Mouse (Mus musculus) limb, embryonic 10.5 days (tissue): ENCODE results near the gene Pqbp1. TPM values are rescaled to one million over a fixed set of nuclear protein-coding genes. Genes with fewer than 3 reads are reported as not detected.

Experiments
- DNase-seq: peaks from one replicate; pipeline ENCODE4 v3.0.0-alpha.2; 2017; ENCODE audit warnings: low spot score
- H3K27ac ChIP-seq: fragments of 300-500 bp; sonication (generic); 2 replicates; pipeline ENCODE4 v1.5.1; 2016; ENCODE audit warnings: mild to moderate bottlenecking
- H3K27me3 ChIP-seq: fragments of 300-500 bp; sonication (generic); 2 replicates; pipeline ENCODE4 v1.6.1; 2016; ENCODE audit warnings: low read depth, mild to moderate bottlenecking; ENCODE audit not compliant: poor library complexity, severe bottlenecking
- H3K36me3 ChIP-seq: fragments of 300-500 bp; sonication (generic); 2 replicates; pipeline ENCODE4 v1.6.1; 2016; ENCODE audit warnings: mild to moderate bottlenecking, moderate library complexity
- H3K4me1 ChIP-seq: fragments of 300-500 bp; sonication (generic); 2 replicates; pipeline ENCODE4 v1.6.1; 2016
- H3K4me3 ChIP-seq: fragments of 300-500 bp; sonication (generic); 2 replicates; pipeline ENCODE4 v1.5.1; 2016; ENCODE audit warnings: mild to moderate bottlenecking, moderate library complexity
- H3K9me3 ChIP-seq: fragments of 300-500 bp; sonication (generic); replicated peaks from 2 replicates; pipeline ENCODE4 v1.6.1; 2016; ENCODE audit warnings: mild to moderate bottlenecking
- WGBS: fragments of 180-500 bp; shearing (Covaris S2); methylation state at CpG from one replicate; pipeline ENCODE4 v1.1.7; 2016; 5-methylcytosine and 5-hydroxymethylcytosine counted together
- polyA plus RNA-seq: library from polyadenylated mRNA; unstranded; fragments of >200 nt; fragmentation: Nextera tagmentation; extraction: Ambion mirVana; gene quantifications from 2 replicates; pipeline ENCODE4 v1.2.1, GENCODE M21; 2016

Pqbp1 gene
- polyA plus RNA-seq, 1 experiment from 2014 or later: 140 TPM

DNA sequence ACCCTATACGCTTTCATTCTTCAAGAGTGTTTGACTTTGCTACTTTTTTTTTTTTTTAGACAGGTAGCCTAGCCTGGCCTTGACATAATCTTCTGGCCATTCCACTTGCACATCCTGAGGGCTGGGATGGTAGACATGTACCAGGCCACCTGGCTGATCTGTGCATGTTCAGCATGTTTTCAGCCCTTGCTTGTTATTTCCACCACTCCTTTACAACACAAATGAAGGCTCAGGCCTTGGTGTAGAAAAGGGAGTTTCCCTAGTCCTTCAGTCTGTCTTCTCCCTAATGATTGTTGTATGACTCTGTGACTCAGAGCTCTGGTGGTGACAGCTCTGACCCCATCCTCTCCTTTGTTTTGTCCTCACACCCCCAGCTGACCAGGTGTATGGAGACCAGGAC, 31.9 kb downstream of the Pqbp1 start:
- Histone ChIP-seq H3K36me3 (peaks cover 25% of the 10 kb centered on the region), H3K27me3 (no peaks in the 10 kb centered on the region), H3K4me3 (no peak overlapping the region), H3K4me1 (no peaks in the 10 kb centered on the region), H3K27ac (no peak overlapping the region), H3K9me3 (no peaks in the 10 kb centered on the region)
- 93% methylated on average over 1 of the region's 1 CpGs for WGBS
- DNase-seq: no peak

DNA sequence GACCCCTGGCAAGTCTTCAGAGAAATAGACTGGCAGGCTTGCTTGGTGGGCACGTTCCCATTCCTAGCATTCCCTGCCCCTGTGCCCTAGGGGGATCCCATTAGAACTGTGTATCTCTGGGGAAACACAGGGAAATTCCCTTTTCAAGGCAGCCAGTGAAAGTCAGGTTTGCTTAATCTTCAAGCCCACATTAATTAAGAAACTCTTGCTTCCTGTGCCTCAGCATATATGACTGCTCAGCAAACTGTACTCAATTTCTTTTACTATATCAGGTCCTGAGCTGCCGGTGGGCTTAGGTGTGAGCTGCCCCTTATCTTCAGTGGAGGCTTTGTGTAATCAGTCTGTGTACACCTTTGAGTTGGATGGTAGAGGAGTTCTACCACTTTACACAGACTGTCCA, 33.3 kb downstream of the Pqbp1 start:
- Histone ChIP-seq H3K27me3 (no peaks in the 10 kb centered on the region), H3K9me3 (no peaks in the 10 kb centered on the region), H3K4me3 (no peak overlapping the region), H3K36me3 (peaks cover 16% of the 10 kb centered on the region), H3K27ac (no peak overlapping the region), H3K4me1 (no peaks in the 10 kb centered on the region)
- WGBS: 69% methylated on average over 2 of the region's 2 CpGs
- no peak for DNase-seq

DNA sequence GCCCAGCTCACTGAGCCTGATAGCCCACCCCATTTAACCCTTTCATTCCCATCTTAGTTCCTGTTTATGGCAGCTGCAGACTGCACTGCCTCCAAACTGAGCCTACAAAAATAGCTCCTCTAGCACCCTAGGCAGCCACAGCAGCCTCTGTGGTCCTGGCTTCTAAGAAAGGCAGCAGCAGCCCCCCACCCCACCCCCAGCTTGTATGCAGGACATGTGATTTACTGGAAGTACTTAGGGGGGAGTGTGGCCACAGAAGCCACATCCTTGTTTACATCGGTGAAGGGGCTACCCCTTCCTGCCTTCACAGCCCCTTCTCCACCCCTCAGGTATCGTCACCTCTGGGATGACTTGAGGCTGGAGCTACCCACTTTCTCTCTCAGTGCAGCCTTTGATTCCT, 33.7 kb downstream of the Pqbp1 start:
- H3K4me3 ChIP-seq: no peak overlapping the region
- WGBS: 78% methylated on average over 2 of the region's 2 CpGs
- no peak for DNase-seq

DNA sequence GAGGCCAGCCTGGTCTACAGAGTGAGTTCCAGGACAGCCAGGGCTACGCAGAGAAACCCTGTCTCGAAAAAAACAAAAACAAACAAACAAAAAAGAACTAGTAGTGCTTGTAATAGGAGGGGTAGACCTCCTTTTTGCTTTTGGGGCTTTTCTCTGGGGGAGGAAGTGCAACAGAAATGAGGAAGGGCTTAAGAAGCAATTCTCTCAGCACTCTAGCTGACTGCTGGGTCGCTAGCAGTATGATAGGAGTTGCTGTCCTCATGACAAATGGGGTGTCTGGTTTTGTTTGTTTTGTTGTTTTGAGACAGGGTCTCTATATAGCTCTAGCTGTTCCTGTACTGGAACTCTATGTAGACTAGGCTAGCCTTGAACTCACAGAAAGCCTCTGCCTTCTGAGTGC, 34.5 kb downstream of the Pqbp1 start:
- WGBS: 85% methylated on average over 3 of the region's 3 CpGs
- H3K4me1 ChIP-seq: no peaks in the 10 kb centered on the region
- H3K27me3 ChIP-seq: no peaks in the 10 kb centered on the region
- no peak overlapping the region for H3K4me3 ChIP-seq
- H3K27ac ChIP-seq: no peak overlapping the region
- peaks cover 24% of the 10 kb centered on the region for H3K36me3 ChIP-seq
- no peak for DNase-seq
- no peaks in the 10 kb centered on the region for H3K9me3 ChIP-seq

More for the DNA sequence above, 33.7 kb downstream of the Pqbp1 start:
- Histone ChIP-seq H3K4me1 (no peaks in the 10 kb centered on the region), H3K27me3 (no peaks in the 10 kb centered on the region), H3K27ac (no peak overlapping the region), H3K9me3 (no peaks in the 10 kb centered on the region), H3K36me3 (peaks cover 18% of the 10 kb centered on the region)

DNA sequence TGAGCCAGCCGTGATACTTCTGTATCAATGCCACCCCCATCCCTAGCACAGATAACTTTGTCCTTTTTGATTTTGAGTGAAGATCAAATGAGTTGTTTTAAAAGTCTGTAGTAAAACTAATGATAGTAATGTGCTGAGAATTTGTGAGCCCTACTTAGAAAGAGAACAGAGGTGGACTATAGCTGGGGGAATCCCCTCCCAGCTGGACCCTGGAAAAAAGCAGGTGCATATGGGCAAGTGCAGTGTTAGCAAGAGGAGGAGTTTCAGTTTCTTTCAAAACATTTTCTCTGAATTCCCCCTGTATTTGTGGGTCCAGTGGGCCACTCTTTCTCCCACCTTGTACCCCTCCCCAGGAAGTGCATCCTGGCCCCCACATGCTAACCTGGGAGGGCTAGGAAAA, 35.9 kb downstream of the Pqbp1 start:
- Histone ChIP-seq H3K27me3 (no peaks in the 10 kb centered on the region), H3K9me3 (no peaks in the 10 kb centered on the region), H3K4me1 (no peaks in the 10 kb centered on the region), H3K36me3 (peaks cover 29% of the 10 kb centered on the region), H3K4me3 (no peak overlapping the region), H3K27ac (no peak overlapping the region)
- WGBS: 88% methylated on average over 1 of the region's 1 CpGs
- DNase-seq: no peak

DNA sequence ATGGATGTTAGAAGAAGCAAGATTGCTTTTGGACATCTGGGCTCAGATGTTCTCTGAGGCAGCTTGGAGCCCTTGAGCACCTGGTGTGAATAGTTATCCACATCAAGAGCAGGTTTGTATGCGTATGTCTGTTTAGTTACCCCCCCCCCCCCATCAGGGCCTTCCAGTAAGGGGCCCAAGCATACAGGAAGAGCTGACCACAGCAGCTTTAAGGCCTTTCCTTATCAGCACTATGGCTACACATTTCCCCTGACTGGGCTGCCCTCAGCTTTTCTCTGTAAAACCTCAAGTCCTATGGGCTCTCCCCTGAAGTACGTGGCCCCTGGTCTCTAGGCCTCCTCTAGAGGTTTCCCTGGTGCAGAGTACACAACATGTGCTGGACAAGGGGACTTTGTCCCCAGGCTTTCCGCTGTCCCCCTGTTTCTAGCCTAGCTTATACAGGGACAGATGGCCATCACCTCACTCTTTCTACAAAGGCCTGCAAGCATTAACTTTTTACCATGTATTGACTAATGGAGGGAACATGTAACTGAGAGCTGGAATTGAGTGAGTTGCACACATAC, 39.8 kb downstream of the Pqbp1 start:
- no peak for DNase-seq
- no peaks in the 10 kb centered on the region for H3K9me3 ChIP-seq
- no peak overlapping the region for H3K4me3 ChIP-seq
- no peak overlapping the region for H3K27ac ChIP-seq
- H3K4me1 ChIP-seq: no peaks in the 10 kb centered on the region
- no peaks in the 10 kb centered on the region for H3K27me3 ChIP-seq
- 90% methylated on average over 3 of the region's 3 CpGs for WGBS
- H3K36me3 ChIP-seq: peaks cover 32% of the 10 kb centered on the region

DNA sequence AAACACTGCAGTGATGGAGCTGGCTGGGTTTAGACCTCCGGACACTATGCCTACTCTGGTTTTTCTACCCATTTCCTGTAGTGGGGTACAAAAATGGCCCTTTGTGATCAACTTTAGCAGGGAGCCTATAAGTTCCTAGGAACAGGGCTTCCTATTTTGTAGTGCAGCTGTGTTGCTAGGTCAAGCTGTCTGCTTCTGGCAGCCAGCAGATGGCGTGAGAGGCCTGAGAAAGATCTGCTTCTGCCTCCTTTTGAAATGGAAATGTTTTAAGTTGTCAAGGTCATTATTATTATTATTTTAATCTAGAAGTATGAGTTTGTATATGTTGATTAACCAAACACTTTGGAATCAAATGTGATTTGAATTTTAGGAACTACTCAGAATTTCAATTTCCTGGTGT, 44.5 kb downstream of the Pqbp1 start:
- 55% methylated on average over 2 of the region's 2 CpGs for WGBS
- DNase-seq: no peak
- no peak overlapping the region for H3K27ac ChIP-seq
- peaks cover 48% of the 10 kb centered on the region for H3K36me3 ChIP-seq
- no peak overlapping the region for H3K4me3 ChIP-seq
- no peaks in the 10 kb centered on the region for H3K27me3 ChIP-seq
- H3K4me1 ChIP-seq: no peaks in the 10 kb centered on the region
- H3K9me3 ChIP-seq: no peaks in the 10 kb centered on the region

DNA sequence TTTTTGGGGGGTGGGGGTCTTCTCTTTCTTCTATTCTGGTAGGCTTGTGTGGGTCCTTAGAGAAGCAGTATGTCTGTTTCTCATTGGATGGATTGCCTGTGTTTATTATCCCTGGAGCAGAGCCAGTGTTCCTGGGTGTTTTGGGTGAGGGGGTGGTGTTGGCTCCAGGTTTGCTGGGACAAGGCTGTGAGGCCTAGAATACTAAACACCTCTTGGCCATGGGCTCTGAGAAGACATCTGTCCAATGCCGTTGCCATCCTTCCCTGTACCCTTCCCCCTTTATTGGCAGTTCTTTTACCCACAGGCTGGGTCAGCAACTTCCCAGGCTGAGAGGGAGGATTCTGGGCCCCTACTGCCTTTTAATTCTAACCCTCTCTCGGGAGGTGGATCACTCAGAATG, 51.2 kb downstream of the Pqbp1 start:
- no peaks in the 10 kb centered on the region for H3K9me3 ChIP-seq
- WGBS: 90% methylated on average over 2 of the region's 2 CpGs
- H3K4me1 ChIP-seq: peaks cover 4% of the 10 kb centered on the region; the same call in 1 of the 2 replicates
- no peaks in the 10 kb centered on the region for H3K27me3 ChIP-seq
- H3K36me3 ChIP-seq: peaks cover 28% of the 10 kb centered on the region
- H3K4me3 ChIP-seq: no peak overlapping the region
- H3K27ac ChIP-seq: no peak overlapping the region
- DNase-seq: no peak

Other genes starting within 250 kb of the Pqbp1 start
- gene Prickle3, start 242.0 kb downstream of the Pqbp1 start, polyA plus RNA-seq: 6.4 and 9.1 TPM in 2 replicates
- gene Plp2, start 227.9 kb downstream of the Pqbp1 start, polyA plus RNA-seq: 72.6 and 77.7 TPM in 2 replicates
- 0.08 and 0.13 TPM in 2 replicates for gene Magix, start 218.0 kb downstream of the Pqbp1 start, polyA plus RNA-seq
- gene Gpkow, start 202.1 kb downstream of the Pqbp1 start, polyA plus RNA-seq: 40.5 and 48.2 TPM in 2 replicates
- gene Wdr45, start 184.9 kb downstream of the Pqbp1 start, polyA plus RNA-seq: 18.1 and 20.8 TPM in 2 replicates
- not detected in 2 replicates for gene Gm45208, start 177.0 kb downstream of the Pqbp1 start, polyA plus RNA-seq
- gene Praf2, start 170.8 kb downstream of the Pqbp1 start, polyA plus RNA-seq: 74.0 and 79.0 TPM in 2 replicates
- 21.8 and 21.9 TPM in 2 replicates for gene Ccdc120, start 148.4 kb downstream of the Pqbp1 start, polyA plus RNA-seq
- gene Tfe3, start 136.7 kb downstream of the Pqbp1 start, polyA plus RNA-seq: 26.0 and 26.8 TPM in 2 replicates
- gene Gripap1, start 109.5 kb downstream of the Pqbp1 start, polyA plus RNA-seq: 29.5 and 36.3 TPM in 2 replicates
- 0.85 and 1.2 TPM in 2 replicates for gene Kcnd1, start 77.0 kb downstream of the Pqbp1 start, polyA plus RNA-seq
- gene Otud5, start 57.9 kb downstream of the Pqbp1 start, polyA plus RNA-seq: 41.4 and 47.5 TPM in 2 replicates
- gene Pim2, start 21.0 kb downstream of the Pqbp1 start, polyA plus RNA-seq: 6.2 TPM in 2 replicates
- 23.3 and 24.0 TPM in 2 replicates for gene Slc35a2, start 15.2 kb downstream of the Pqbp1 start, polyA plus RNA-seq
- gene Timm17b, start 88 bp upstream of the Pqbp1 start, polyA plus RNA-seq: 167 and 187 TPM in 2 replicates
- not detected in 2 replicates for gene Gm10491, start 8.6 kb upstream of the Pqbp1 start, polyA plus RNA-seq
- not detected in 2 replicates for gene Gm10490, start 10.3 kb upstream of the Pqbp1 start, polyA plus RNA-seq
- 0.06 and 0.13 TPM in 2 replicates for gene Pcsk1n, start 20.6 kb upstream of the Pqbp1 start, polyA plus RNA-seq
- not detected in 2 replicates for gene Eras, start 29.3 kb upstream of the Pqbp1 start, polyA plus RNA-seq
- 39.6 and 52.8 TPM in 2 replicates for gene Hdac6, start 48.6 kb upstream of the Pqbp1 start, polyA plus RNA-seq
- 4.1 and 6.3 TPM in 2 replicates for gene Gata1, start 78.8 kb upstream of the Pqbp1 start, polyA plus RNA-seq
- gene Glod5, start 119.2 kb upstream of the Pqbp1 start, polyA plus RNA-seq: not detected in 2 replicates
- 106 and 111 TPM in 2 replicates for gene Suv39h1, start 175.5 kb upstream of the Pqbp1 start, polyA plus RNA-seq
- gene Was, start 191.2 kb upstream of the Pqbp1 start, polyA plus RNA-seq: 0.14 and 0.18 TPM in 2 replicates
- 13.9 and 18.7 TPM in 2 replicates for gene Wdr13, start 233.6 kb upstream of the Pqbp1 start, polyA plus RNA-seq
- 505 and 510 TPM in 2 replicates for gene Rbm3, start 246.6 kb upstream of the Pqbp1 start, polyA plus RNA-seq